Mouse (Mus musculus) forelimb bud, embryonic 11.5 days (tissue): ENCODE measurements around the gene Bsdc1.
"Not testable (repeated sequence)": the region's sequence is repeated elsewhere in the genome, so short reads cannot be mapped to it uniquely, and the experiment has no call there.

Experiments
- DNase-seq: peaks from one replicate; pipeline ENCODE4 v3.0.0-alpha.2; 2012; ENCODE audit warnings: low read depth, low spot score

The Bsdc1 gene

GRCm38 (mm10) chr4:129461183-129461960, at the start of gene Bsdc1:
Gene Bsdc1, plus strand, starts transcription at chr4:129461581.
- DNase-seq: peak; percentile 99

DNA sequence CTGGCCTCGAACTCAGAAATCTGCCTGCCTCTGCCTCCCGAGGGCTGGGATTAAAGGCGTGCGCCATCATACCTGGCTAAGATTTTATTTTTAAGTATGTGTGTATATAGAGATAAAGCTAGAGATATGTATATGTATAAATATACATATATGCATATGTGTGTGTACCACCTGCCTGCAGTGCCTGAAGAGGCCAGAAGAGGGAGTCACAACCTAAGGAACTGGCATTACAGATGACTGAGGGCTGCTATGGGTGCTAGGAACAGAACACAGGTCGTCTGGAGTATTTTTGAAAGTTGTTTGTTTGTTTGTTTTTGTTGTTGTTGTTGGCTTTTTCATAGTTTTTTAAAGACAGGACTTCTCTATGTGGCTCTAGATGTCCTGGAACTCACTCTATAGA, 45.5 kb upstream of the Bsdc1 start:
- no peak for DNase-seq

DNA sequence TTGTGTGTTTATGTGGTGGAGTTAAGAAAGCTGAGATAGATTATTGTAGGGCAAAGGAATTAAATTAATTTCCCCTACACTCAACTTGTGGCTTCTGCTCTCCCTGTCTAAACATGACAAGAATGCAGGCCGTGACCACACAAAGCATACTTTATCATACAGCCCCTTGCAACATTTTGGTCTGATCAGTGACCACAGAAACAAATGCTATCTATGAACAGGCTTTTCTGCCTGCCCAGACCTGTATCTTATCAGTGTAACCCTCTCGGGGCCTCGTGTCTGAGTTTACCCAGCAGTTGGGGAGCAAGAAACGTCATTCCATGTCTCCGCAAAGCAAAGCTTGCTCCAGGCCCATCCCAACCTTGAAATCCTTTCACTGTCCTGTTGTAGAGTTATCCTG, 44.9 kb upstream of the Bsdc1 start:
- no peak for DNase-seq

DNA sequence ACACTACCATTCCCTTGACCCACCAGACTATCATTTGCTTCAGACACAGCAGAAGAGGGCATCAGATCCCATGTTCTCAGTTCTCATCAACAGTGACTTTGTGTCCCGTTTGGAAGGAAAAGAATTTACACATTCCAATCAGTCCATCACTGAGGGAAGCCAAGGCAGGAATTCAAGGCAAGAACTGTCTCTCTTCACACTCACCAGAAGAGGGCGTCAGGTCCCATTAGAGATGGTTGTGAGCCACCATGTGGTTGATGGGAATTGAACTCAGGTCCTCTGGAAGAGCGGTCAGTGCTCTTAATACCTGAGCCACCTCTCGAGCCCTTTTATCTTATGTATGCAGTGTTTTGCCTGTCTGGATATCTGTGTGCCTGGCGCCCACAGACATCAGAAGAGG, 43.1 kb upstream of the Bsdc1 start:
- DNase-seq: no peak

- peak; percentile 45 for DNase-seq
Measured at GRCm38 (mm10) chr4:129440340-129441063, 20.9 kb upstream of the Bsdc1 start, which contains the start of gene Zbtb8b. Gene Zbtb8b, minus strand, starts transcription at chr4:129440853.

GRCm38 (mm10) chr4:129441145-129441544, 20.2 kb upstream of the Bsdc1 start:
- DNase-seq: no peak

DNA sequence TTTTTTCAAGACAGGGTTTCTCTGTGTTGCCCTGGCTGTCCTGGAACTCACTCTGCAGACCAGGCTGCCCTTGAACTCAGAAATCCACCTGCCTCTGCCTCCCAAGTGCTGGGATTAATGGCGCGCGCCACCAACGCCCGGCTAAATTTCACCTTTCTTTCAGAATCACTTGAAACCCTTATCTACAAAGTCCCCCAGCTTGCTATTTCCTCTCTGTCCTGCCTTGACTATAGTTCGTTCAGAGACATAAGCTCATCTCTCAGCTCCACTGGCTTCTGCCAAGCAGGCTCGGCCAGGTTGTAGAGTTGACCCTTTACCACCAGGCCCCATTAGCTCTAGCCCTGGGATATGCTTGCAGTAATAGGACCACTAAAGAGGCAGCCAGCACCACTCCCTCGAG, 14.0 kb upstream of the Bsdc1 start:
- DNase-seq: no peak

GRCm38 (mm10) chr4:129447778-129448563, 13.4 kb upstream of the Bsdc1 start:
- DNase-seq: no peak

DNA sequence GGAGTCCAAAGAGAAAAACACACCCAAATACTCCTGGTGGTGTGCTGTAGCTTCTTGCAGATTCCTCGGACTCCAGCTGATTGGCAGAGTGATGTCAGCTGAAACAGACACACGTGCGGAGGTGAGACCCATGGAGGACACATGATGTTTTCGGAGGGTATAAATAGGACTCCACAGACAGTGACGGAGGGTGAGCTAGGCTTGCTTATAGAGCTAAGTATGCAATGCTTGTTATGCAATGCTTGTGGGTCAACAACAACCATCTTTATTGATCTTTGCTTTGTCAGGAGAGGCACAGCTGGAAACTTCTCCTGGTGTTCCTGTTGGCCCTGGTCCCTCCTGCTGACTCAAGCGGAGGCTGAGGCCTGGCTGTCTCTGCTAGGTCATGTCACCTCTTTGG, 12.7 kb upstream of the Bsdc1 start:
- DNase-seq: no peak

GRCm38 (mm10) chr4:129450851-129451250, 10.5 kb upstream of the Bsdc1 start:
- no peak for DNase-seq

GRCm38 (mm10) chr4:129451471-129452169, 9.8 kb upstream of the Bsdc1 start:
- no peak for DNase-seq

GRCm38 (mm10) chr4:129455265-129455664, 6.1 kb upstream of the Bsdc1 start:
- peak; percentile 89 for DNase-seq

DNA sequence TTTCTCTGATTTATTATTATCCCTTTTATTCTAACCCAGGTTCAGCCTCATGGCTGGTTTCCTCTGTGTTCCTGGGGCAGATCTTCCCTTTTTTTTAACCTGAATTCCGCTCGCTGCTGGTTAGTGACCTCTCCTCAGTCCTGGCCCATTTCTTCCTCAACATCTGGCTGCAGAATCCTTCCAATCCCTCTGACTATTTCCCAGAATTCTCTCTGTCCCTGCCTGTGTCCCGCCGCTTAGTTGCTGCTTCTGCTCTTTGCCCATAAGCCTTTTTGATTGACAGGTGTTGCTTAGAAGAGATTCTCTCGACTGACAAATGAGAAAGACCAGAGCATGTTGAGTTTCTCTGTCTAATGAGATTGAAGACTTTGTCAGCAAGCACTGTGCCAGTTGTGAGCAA, 5.3 kb upstream of the Bsdc1 start:
- DNase-seq: no peak

DNA sequence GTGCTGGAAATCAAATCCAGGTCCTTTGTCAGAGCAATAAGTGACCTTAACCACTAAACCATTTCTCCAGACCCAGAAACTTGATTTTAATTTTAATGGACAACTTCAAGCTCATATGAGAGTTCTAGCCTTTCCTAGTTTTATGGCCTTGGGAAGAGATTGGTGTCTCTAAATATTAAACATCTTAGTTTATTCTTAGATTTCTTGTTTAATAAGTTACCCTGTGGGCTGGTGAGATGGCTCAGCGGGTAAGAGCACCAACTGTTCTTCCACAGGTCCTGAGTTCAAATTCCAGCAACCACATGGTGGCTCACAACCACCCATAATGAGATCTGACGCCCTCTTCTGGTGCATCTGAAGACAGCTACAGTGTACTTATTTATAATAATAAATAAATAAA, 4.1 kb upstream of the Bsdc1 start:
- DNase-seq: not testable (repeated sequence)

- DNase-seq: no peak
Measured at GRCm38 (mm10) chr4:129459726-129460125, 1.7 kb upstream of the Bsdc1 start.

DNA sequence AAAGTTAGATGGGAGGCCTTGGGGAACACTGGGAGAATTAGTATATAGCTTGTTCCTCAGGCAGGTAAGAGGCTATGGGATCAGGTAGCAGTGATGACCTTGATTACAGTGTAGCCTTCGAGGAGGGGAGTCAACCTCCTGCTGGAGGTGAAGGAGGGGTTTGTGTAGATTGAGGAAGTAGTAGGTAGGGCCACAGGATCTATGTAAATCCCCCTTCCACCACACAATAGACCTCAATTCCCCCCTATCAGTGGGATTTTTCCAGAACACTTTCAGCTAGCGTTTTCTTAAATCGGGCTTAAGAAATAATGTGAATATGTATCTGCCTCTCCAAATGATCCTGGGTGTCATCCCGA, 576 bp upstream of the Bsdc1 start:
- no peak for DNase-seq

DNA sequence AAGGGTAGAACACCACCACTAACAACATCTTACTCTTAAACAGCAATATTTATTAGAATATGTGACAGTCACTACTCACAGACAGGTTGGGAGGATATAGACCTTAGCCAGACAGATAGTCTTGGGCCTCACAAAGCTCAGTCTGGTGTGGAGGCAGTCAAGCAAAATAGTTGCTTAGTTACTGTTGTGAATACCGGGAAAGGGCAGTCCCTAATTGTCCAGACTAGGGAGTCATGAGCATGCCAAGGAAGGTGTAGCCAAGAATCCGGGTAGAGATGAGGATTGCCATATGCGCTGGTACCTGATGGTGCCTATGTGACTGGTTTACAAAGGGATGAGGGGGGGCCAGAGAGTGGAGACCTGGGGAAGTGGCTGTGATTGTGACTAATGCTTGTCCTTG, 737 bp downstream of the Bsdc1 start:
- no peak for DNase-seq

DNA sequence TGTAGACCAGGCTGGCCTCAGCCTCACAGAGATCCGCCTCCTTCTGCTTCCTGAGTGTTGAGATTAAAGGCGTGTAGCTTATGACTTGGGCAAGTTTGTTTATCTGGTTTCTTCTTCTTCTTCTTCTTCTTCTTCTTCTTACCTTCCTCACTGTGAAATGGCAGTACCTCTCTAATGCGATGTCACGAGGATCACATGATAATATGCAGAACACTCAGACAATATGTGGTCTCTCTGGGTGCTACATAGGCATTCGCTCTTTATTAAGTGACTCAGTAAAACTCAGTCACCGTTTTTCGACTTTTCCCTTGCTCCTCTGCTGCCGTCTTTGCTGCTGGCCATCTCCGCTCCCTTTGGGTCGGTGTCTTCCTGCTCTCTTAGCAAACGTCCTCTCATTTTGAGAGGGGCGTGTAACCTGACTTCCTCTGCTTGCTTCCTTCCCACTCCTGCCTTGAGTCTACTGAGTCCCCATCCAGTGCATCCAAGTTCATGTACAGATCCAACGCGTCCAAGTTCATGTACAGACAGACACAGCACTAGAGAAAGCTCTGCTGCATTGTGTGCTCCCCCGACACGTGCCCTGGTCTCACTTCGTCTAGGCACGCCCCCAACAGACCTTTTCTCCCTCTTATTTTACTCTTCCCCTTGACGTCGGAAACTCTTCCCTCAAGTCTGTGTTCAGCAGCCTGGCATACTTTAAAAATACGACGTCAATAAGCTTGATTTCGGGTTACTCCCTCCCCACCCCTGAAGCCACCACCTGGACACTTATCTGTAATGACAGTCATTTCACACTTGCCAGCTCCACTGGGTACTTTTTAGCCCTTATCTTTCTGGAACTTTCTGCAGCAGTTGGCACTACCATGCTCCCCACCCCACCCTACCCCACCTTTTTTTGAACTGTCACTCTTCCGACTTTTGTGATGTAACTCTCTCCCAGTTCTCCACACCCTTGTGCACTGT, 2.0 kb downstream of the Bsdc1 start:
- no peak for DNase-seq

DNA sequence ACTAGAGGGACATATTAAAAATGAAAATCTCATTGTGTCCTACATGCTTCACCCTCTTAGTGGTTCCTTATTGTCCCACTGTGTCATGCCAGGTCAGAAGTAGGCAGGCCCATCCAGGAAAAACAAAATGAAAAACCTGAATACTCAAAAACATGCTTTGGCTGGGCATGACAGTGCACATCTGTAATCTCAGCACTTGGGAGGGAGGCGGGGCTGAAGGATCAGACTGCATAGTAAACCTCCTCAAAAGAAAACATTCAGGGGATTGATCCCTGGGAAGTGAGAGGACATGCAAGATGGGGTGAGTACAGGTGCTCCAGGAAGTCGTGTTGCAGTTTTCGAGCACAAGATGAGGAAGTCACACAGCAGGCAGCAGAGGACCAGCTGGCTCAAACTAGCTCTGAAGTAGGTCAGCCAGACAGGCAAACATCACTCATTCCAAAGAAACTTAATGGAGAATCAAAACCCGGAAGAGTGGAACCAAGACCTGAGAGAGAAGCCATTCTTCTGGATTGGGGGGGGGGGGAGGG, 3.0 kb downstream of the Bsdc1 start:
- DNase-seq: no peak

DNA sequence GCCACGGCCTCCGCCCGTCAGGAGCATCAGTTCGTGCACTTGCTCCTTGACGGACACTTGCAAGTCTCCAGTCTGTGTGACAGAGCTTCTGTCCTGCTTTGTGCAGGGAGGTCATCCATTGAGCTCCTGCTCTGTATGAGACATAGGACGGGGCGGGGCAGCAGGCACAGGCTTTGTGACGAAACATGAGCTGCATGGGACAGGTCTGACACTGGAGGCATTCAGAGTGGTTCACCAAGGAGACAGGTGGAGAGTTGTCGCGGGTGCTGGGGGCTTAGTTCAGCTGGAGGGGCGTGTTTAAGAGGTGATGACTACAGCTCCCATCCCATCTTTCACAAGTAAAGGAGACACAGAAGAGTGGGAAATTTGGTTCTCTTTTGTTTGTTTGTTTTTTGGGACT, 14.7 kb downstream of the Bsdc1 start:
- DNase-seq: no peak
